Mouse (Mus musculus) MEL (cell line): ENCODE measurements around the gene Mpp3.

Source experiments
- CHD2 ChIP-seq: IDR thresholded peaks from 2 replicates; pipeline ENCODE4 v1.6.1; 2011; ENCODE audit warnings: low read length, improper control_type of control experiment
- CTCF ChIP-seq, 3 experiments: IDR thresholded peaks in 2 of 3; conservative IDR thresholded peaks in 1 of 3; 2 replicates each; pipeline ENCODE4 v1.5.1; 2011 to 2012; ENCODE audit warnings: low read length in 3 of 3, low read depth in 2 of 3, mild to moderate bottlenecking in 2 of 3, improper control_type of control experiment in 1 of 3, inconsistent platforms in 1 of 3, mixed read lengths in 1 of 3, moderate library complexity in 1 of 3; ENCODE audit not compliant: control insufficient read depth in 1 of 3, insufficient read depth in 1 of 3, poor library complexity in 1 of 3, severe bottlenecking in 1 of 3
- EP300 ChIP-seq, 2 experiments: IDR thresholded peaks; 2 replicates each; pipeline ENCODE4 v1.6.1; 2011; ENCODE audit warnings: improper control_type of control experiment in 2 of 2, low read length in 2 of 2, low read depth in 1 of 2, mild to moderate bottlenecking in 1 of 2
- ETS1 ChIP-seq: IDR thresholded peaks from 2 replicates; pipeline ENCODE4 v1.6.1; 2012; ENCODE audit warnings: low read depth, mild to moderate bottlenecking, inconsistent platforms, low read length, improper control_type of control experiment, moderate library complexity
- MAZ ChIP-seq: IDR thresholded peaks from 2 replicates; pipeline ENCODE4 v1.6.1; 2012; ENCODE audit warnings: low read depth, mild to moderate bottlenecking, inconsistent platforms, low read length, improper control_type of control experiment
- TBP ChIP-seq: IDR thresholded peaks from 2 replicates; pipeline ENCODE4 v1.8.0; 2011; ENCODE audit warnings: low read depth, low read length, improper control_type of control experiment
- USF2 ChIP-seq, 2 experiments: IDR thresholded peaks; 2 replicates each; pipeline ENCODE4 v1.6.1; 2011 to 2012; ENCODE audit warnings: improper control_type of control experiment in 2 of 2, low read length in 2 of 2, borderline replicate concordance in 1 of 2, inconsistent platforms in 1 of 2, low read depth in 1 of 2, mild to moderate bottlenecking in 1 of 2; ENCODE audit not compliant: insufficient read depth in 1 of 2

GRCm38 (mm10) chr11:102034887-102035286 lies 6.6 kb upstream of the Mpp3 start:
- TF ChIP-seq CTCF (IDR thresholded peaks at IDR 0.05 in 2 of 3, conservative IDR thresholded peaks at IDR 0.05 in 1 of 3; ENCODE audit: control insufficient read depth in 1 of 3, insufficient read depth in 1 of 3, low read depth in 2 of 3, low read length in 3 of 3, poor library complexity in 1 of 3, severe bottlenecking in 1 of 3) (no peak), EP300 (IDR thresholded peaks at IDR 0.05; ENCODE audit: low read depth in 1 of 2, low read length in 2 of 2) (no peak), ETS1 (no peak), CHD2 (no peak), TBP (no peak), USF2 (IDR thresholded peaks at IDR 0.05; ENCODE audit: borderline replicate concordance in 1 of 2, insufficient read depth in 1 of 2, low read depth in 1 of 2, low read length in 2 of 2) (no peak), MAZ (no peak)
